Mouse (Mus musculus) embryo, embryonic 11.5 days (tissue): ENCODE measurements around the gene Eif3d.
A peak's percentile ranks its signal among the peaks of the same experiment; 100 is the strongest.

Experiments used
- DNase-seq: peaks from one replicate; pipeline ENCODE4 v3.0.0-alpha.2; 2012; ENCODE audit warnings: low read depth, low spot score

Eif3d gene

GRCm38 (mm10) chr15:77920511-77921462, 49.8 kb downstream of the Eif3d start:
- no peak for DNase-seq

- no peak for DNase-seq
Observed at GRCm38 (mm10) chr15:77919441-77919840, 51.2 kb downstream of the Eif3d start.

GRCm38 (mm10) chr15:77916851-77917544, 53.6 kb downstream of the Eif3d start:
- peak; percentile 78 for DNase-seq

GRCm38 (mm10) chr15:77915287-77915686, 55.3 kb downstream of the Eif3d start:
- DNase-seq, result no peak

GRCm38 (mm10) chr15:77914507-77914906, 56.1 kb downstream of the Eif3d start:
- DNase-seq, result no peak

GRCm38 (mm10) chr15:77913054-77913453, 57.6 kb downstream of the Eif3d start:
- DNase-seq, result no peak

- DNase-seq, result no peak
Observed at GRCm38 (mm10) chr15:77912585-77912984, 58.0 kb downstream of the Eif3d start.

- no peak for DNase-seq
Observed at GRCm38 (mm10) chr15:77912048-77912447, 58.6 kb downstream of the Eif3d start.

GRCm38 (mm10) chr15:77911065-77911464, 59.5 kb downstream of the Eif3d start:
- no peak for DNase-seq
